Mouse (Mus musculus): Measurements from ENCODE around the gene Pigl.
"Not testable (repeated sequence)": the region's sequence is repeated elsewhere in the genome, so short reads cannot be mapped to it uniquely, and the experiment has no call there.

The Pigl gene

DNA sequence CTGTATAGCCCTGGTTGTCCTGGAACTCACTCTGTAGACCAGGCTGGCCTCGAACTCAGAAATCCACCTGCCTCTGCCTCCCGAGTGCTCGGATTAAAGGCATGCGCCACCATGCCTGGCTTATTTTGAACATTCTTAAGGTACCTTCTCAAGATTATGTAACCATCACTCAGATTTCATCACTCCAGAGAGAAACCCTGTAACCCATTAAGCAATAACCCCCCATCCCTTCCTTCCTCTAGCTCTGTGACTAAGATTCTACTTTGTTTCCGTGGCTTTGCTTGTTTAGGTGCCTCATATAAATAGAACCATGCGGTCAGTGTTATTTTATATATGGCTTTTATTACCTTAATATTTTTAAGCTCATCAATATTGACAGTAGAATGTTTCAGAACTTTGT is 12.2 kb downstream of the Pigl start:
- DNase-seq: no peak

DNA sequence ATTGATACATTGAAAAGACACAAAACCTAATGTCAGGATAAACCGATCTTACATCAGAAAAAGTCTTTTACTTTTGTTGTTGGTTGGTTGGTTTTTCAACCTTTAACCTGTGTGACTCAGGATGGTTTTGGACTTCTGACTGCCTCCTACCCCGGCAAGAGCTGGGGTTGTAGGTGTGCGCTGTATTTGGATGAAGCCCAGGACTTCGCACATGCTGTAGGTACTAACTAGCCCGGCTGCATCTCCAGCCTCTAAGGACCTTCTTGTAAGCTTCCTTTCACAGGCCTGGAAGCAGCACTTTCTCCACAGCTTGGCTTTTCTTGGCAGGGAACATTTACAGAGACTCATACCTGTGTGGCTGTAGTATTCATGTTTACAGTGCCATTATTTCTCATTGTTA is 15.3 kb downstream of the Pigl start:
- DNase-seq: no peak

DNA sequence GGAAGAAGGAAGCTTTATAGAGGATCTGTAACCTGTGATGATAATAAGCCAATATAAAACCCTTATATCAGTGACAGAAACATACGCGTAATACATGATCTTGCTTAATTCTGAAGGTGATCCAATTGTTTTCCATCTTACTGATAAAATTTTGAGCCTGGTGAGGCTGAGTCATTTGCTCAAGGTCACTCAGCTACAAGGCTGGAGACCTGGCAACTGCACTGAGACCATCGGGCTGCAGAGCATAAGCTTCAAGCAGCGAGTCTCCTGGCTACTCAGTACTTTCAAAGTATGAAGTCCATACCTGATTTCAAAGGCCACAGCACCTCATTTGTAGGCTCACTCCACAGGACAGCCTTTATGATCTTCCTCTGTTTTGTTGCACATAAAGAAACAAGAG is 17.9 kb downstream of the Pigl start:
- DNase-seq: no peak

DNA sequence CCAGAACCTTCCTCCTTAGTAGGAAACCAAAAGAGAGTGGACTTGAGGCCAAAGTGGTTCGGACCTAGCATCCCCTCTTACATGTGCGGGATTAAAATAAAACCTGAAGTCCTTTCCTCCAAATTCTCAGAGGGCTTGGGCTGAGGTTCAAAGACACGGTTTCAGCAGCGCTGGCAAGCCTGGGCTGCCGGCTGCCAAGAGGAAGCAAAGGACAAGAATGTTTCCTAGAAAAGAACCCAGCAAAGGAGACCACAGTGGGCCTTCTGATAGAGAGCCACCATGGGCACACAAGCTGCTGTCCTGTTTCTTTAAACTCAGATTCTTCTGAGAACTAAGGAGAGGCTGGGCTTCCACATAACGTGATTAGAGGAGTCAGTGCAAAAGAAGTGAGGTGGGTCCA is 20.7 kb downstream of the Pigl start:
- DNase-seq: peak; percentile 37

DNA sequence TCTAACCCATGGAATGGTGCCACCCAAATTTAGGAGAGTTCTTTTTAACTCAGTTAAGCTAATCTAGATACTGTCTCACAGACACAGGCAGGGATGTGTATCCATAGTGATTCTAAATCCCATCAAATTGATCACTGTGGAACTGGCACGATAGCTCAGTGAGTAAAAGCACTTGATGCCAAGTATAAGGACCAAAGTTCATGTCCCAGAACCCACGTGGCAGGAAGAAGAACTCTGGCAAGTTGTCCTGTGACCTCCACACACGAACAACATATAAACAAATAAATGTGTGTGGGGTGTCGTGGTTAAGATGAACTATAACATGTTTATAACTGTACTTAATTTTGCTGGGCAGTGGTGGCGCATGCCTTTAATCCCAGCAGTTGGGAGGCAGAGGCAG is 21.3 kb downstream of the Pigl start:
- DNase-seq: peak; percentile 45

DNA sequence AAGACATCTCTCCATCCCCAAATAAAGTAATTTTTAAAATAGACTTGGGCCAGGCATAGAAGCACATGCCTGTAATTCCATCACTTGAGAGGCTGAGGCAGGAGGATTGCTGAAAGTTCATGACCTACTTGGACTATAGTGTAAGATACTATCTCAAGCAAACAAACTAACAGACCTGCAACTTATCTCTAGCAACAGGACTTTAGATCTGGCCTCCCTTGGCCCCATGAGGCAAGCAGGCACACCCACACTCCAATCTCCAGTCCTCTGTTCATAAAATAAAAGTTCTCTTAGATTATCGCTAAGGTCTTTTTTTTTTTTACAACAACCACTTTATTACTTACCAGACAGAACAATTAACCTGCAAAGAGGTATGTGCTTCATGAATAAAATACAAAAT is 28.7 kb downstream of the Pigl start:
- DNase-seq: no peak

DNA sequence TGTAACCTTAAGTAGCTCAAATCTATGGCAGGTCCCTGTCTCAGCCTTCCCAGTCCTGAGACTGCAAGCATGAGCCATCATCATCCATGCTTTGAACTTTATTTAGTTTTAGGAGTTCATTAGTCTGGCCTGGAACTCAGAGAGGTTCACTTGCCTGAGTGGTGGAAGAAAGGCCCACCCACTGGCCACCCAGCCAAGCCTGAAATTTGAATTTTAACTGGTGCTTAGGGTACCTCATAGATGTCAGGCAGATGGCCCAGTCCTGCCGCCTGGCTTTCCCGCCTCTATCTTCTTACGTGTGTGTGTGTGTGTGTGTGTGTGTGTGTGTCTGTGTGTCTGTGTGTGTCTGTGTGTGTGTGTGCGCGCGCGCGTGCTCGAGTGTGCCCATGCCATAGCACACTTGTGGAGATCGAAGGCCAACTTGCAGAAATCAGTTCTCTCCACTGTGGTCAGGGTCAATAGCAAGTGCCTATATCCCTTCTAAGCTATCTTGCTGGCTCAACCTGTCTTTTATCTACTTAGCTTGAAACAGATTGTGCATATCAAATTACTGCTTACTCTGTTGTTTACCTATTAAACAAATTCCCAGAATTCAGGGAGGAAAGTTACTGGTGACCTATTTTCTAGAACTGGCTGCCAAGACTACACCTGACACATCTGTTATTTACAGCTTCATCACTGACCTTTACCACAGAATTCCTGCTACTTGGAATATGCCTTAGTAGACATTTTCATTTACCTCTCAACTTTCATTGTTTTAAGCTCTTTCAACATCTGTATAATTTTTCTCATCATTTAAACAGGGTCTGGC is 29.5 kb downstream of the Pigl start:
- no peak for DNase-seq

DNA sequence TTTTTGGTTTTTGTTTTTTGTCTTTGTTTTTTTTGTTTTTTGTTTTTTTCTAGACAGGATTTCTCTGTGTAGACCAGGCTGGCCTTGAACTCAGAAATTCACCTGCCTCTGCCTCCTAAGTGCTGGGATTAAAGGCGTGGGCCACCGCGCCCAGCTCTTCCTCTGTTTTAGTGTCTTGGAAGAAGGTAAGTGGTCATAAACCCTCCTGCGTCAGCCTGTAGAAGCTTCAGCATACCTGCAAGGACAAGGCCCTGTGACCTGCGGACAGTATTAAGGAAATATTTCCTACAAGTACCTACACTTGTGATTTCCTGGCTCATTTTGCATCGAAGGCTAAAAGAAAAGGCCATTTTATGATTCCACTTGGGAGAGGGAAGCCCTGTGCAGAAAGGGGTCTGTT is 35.4 kb downstream of the Pigl start:
- DNase-seq: no peak

DNA sequence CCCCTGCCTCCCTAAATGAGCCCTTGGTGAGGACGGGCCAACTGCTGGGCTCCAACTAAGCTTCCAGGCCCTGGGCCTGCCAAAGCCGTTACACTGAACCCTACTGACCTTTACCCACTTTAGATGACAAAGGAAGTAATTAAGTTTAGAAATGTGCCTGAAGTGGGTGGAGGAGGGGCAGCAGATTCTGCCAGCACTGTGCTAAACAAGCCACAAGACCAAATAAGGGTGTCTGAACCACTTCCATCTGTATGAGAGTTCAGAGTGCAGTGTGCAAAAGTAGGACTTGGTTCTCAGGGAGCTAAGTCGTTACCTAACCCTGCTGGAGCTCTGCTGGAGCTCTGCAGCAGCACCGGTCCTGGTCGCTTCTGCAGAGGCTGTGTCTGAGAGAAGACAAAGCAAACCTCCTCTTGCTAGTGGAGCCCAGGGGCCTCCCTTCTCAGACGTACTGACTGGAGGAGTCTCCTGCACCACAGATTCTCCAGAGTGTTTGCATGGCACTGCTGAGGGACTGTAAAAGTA is 36.6 kb downstream of the Pigl start:
- DNase-seq: peak; percentile 82

DNA sequence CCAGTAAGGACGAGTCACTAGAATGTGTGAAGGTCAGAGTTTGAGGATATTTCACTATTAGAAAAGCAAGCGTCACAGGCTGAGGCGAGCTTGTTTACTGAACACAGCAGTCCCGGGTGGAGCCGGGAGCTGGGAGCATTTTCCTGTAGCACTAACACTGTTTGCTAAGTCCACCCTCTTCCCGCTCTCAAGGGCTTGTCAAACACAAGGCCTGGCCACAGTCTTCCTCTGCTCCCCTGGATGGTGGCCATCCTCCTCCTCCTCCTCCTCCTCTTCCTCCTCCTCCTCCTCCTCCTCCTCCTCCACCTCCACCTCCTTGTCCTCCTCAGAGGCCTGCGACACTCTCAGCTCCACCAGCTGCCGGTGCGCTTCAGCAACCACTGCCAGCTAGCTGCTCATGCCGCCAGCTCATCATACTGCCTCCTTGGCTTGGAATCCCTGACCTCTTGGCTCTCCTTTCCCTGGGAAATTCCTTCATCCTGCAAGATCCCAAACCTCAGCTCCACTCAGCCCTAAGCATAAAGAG is 37.1 kb downstream of the Pigl start:
- peak; percentile 58 for DNase-seq

DNA sequence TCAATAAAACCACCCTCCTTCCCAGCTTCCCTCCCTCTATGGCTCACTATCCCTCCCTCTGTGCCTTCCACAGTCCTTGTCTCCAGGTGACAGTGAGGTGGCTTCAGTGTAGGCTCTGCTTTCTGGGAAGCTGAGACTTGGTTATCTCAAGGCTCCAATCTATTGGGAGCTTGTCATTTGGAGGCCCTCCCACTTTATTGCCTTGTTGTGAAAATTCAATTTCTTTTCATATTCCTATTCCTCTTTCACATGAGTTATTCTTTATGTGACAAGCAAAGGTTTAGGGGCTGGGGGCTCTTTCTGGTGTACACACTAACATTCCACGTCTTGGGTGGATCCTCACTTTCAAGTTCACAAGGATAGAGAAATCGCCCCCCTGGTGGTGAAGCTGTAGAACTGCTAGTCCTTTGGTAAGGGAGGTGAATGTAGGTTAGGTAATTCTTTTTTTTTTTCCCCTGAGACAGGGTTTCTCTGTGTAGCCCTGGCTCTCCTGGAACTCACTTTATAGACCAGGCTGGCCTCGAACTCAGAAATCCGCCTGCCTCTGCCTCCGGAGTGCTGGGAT is 38.0 kb downstream of the Pigl start:
- DNase-seq: peak; percentile 20

DNA sequence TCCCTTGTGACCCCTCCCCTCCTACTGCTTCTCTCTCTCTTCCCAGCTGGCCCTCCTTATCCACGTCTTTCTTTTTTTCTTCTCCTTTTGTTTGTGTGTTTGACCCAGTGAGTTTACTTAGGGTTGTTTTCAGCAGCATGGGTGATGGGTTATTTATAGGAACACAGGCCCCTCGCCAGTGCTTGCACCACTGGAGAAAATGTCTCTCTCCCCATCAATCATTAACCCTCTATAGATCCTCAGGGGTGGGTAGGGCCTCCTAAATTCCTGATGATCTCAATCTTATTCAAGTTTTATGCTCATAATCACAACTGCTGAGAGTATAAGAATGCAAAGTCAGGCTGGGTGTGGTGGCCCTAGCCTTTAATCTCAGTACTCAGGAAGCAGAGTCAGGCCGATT is 38.9 kb downstream of the Pigl start:
- no peak for DNase-seq

DNA sequence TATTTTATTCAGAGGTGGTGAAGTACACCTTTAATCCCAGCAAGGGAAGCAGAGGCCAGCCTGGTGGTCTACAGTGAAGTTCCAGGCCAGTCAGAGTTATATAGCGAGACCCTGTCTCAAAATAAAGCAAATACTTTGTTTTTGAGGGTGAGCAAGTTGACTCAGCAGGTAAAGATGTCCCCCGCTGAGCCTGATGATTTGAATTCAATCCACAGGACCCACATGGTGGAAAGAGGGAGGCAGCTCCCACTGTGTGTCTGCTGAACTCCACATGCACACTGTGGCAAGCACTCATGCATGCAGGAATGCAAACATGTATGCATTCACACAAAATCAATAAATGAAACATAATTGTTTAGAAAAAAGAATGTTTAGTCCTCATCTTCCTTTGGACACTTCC is 40.5 kb downstream of the Pigl start:
- DNase-seq: no peak

DNA sequence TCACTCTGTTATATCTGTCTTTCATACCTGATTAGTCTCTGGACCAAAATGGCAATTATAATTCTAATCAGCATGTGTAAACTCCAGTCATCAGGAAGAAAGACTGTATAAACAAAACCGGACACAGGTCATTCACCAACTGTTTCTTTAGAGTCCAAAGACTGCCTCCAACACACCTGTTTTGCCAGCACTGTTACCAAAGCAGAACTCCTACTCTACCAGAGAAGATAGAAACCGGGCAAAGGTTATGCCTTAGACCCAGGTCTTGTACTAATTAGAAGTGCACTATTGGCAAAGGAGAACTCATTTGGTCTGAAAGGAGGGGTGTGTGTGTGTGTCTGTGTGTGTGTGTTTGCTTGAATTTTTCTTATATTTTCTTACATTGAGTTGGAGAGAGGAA is 42.3 kb downstream of the Pigl start:
- DNase-seq: no peak

DNA sequence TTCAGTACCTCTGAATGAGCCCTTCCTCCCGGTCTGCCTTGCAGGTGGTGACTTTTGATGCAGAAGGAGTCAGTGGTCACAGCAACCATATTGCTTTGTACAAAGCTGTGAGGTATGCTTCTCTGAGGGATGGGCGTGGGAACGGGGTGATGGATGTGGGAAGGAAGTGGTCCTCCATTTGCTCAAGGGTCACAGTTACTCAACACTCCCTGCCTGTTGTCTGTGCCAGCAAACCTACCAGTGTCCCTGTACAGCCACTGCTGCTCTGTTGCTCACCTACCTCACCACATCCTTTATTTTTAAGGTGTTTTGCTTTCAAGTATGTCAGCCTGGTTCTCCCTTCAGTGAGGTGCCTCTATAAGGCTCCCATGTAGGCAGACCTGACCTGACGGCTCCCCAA is 49.4 kb downstream of the Pigl start:
- no peak for DNase-seq

DNA sequence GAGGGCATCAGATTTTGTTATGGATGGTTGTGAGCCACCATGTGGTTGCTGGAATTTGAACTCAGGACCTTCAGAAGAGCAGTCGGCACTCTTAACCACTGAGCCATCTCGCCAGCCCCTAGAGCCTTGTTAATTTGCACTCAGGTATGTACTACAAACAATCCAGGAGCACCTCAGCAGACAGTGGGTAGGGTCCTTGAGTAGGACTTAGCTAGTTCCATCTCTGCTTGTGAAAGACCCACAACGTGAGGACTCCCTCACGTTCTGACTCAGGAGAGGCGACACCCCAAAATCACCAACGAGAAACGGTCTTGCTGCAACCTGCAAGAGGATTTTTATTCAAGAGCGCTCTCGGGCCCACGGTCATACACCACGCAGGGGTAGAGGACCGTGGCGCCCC is 50.1 kb downstream of the Pigl start:
- DNase-seq: not testable (repeated sequence)

DNA sequence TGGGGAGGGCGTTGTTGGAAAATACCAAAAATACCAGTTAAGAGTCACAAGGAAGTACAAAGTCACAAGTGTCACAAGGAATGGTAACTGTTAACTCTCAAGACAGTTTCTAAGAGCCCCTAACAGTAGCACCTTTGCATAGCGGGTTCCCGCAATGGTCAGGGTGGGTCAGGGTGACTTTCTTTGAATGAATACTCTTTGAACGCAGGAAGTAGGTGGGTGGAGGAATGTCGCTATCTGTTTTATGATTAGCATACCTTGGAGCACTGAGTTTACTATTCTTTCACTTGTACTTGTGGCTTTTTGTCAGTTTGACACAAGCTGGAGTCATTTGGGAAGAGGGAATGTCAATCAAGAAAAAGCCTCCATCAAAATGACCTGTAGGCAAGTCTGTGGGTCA is 50.6 kb downstream of the Pigl start:
- not testable (repeated sequence) for DNase-seq

DNA sequence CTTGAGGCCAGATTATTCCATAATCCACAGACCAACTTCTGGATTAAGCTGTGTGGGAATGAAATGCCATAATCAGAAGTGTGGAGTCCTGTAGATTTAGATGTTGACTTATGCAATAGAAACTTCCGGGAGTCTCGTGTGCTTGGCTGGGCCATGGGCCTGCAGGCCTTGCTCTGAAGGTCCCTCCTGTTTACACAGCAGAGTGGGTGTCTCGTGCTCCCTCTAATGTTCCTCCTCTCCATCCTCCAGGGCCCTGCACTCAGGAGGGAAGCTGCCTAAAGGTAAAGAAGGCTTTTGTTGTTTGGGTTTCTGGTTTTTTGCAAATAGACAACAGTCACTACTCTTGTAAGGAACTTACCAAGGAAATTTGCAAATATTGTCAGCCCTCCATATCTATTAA is 51.3 kb downstream of the Pigl start:
- no peak for DNase-seq

DNA sequence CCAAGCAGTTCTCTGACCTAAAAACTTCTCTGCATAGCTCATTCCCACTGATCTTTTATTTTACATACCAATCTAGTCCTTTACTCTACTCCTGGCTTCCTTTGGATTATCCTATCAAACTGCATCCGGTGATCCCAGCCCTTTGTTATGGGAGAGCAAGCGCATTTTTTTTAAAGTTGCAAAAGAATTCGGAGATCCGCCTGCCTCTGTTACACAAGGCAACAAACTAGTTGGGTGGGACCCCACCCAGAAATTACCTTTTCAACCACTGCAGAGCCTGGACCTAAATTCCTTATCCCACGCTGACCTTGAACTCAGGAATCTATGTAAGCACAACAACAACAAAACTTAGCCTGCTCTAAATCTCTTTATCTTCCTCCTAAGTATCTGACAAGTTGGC is 52.7 kb downstream of the Pigl start:
- DNase-seq: no peak

DNA sequence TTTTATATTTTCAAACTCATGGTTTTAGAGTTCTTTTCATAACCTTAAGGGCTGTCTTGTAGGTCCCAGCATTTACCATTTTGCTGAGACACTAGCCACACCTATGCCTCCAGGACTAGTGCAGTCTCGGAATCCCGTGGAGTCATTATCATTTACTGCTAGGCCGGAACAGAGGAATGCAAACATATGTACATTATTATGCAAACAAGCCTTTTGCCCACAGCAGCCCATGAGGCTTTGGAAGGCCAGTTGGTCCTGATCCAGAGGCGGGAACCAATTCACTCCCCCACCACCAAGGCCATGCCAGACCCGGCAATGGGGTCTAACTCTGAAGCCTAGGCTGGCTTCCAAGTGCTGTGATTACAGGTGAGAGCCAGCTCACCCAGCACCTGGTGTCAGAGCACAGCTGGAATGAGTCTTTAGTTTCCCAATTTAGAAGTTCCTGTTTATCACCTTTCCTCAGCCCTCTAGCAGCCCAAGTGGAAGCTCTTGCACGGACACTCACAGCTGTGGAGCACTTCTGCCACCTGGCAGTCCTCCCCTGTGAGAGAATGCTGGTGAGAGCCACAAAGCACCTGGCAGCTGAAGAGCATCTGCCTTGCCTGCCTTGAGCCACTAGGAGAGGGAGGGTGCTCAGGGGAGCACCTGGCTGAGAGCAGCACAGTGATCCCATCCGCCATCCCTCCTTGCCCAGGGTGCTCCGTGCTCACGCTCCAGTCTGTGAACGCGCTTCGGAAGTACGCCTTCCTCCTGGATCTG is 53.4 kb downstream of the Pigl start:
- DNase-seq: no peak

DNA sequence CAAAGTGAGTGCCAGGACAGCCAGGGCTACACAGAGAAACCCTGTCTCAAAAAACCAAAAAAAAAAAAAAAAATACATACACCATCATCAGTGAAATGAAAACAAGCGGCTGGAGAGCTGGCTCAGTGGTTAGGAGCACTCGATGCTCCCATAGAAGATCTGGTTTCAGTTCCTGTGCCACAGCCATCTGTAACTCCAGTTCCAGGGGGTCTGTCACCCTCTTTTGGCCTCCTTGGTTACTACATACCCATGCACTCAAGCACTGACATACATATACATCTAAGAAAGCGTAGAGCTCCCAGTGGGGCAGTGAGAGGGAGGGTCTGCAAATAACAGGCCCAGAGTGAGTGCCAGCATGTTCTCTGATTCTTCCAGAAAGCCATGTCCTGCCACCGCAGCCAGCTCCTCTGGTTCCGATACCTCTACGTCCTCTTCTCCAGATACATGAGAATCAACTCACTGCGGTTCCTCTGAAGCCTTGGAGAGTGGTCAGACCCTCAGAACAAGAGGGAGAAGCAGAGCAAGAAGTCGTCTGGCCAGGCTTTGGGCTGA is 54.3 kb downstream of the Pigl start:
- DNase-seq: no peak

DNA sequence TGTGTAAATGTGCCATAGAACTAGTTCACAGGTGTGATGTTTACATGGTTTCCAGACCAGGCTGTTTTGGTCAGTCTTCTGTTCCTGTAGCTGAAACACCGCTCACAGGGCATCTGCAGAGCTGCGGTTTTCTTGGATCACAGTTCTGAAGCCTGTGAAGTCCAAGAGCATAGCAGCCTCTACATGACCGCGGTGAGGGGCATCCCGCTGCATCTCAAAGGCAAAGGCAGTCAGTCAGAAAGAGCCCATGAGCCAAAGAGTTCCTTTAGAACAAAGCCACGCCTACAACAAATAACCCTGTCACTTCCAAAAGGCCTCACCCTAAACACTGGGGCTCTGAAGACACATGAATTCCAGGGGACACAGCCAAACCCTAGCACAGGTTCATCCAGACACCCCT is 55.1 kb downstream of the Pigl start:
- no peak for DNase-seq

DNA sequence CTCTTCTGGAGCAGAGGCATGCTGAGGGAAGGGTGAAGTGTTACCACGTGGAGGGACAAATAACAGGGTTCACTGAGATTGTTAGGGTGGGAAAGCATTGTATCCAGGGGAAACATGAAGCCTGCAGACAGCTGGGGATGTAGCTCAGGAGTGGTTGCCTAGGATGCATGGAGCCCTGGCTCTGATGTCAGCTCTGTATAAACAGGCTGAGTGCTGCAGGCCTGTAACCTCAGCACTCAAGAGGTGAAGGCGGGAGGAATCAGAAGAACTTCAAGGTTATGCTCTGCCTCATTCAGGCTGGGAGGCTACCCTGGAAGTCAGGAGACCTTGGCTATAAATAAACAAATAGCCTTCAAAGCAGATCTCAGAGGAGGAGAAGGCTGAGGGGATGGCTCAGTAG is 60.7 kb downstream of the Pigl start:
- DNase-seq: no peak

All from kidney, adult 18-20 months (tissue).